Mouse (Mus musculus): ENCODE measurements at regions not wholly inside any gene's neighbourhood (a gene's known extent, or its start where the extent isn't known, plus 50 kb on each side); places are given as distances from the start of the nearest gene placed in this dataset.

DNA sequence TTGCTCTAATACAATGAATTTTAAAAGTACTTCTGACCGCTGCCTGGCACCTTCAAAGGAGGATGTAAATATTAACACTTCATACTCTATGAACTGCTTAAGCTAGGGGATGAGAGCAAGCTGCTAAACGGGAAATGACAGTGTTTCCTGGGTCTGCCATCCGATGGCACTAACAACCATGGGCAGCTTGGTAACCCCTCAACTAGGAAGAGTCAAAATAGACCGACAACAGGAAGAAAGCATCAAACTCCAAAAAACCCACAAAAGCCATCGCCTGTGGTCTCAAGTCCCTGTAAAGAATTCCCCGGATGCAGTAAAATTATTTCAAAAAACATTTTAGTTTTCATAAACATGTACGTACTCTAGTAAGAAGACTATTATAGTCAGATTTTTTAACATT, 175.3 kb upstream of the Smim15 start:
- no peaks in the 10 kb centered on the region for H3K4me1 ChIP-seq (ENCODE audit: control insufficient read depth)
- no peaks in the 10 kb centered on the region for H3K27me3 ChIP-seq (ENCODE audit: control insufficient read depth)
- TF ChIP-seq GATA1 (IDR thresholded peaks at IDR 0.05; ENCODE audit: low read length) (no peak), TAL1 (IDR thresholded peaks at IDR 0.05; ENCODE audit: low read length) (no peak)
- no peaks in the 10 kb centered on the region for H3K9me3 ChIP-seq (ENCODE audit: control insufficient read depth, low read length)
- H3K4me3 ChIP-seq (replicated peaks) = no peak overlapping the region
- H3K36me3 ChIP-seq (ENCODE audit: control insufficient read depth) = no peaks in the 10 kb centered on the region

DNA sequence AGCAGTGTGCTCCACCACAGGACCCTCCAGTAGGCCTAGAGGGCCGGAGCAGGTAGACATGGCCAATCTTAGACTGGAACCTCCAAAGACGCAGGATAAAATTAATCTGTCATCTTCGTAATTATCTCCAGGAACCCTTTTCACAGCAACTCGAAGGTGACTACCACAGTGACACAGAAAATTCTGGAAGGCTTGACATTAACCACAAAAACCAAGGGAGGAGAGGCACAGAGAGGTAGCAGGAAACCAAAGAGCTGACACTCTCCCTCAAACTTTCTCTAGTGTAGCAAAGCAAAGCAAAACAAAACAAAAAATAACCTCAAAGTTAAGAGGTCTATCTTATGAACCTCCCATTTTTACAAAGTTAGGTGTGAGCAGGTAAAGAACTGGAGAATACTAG, 177.4 kb upstream of the Smim15 start:
- no peaks in the 10 kb centered on the region for H3K4me1 ChIP-seq (ENCODE audit: control insufficient read depth)
- H3K9me3 ChIP-seq (ENCODE audit: control insufficient read depth, low read length) = no peaks in the 10 kb centered on the region
- H3K4me3 ChIP-seq (replicated peaks) = no peak overlapping the region
- TF ChIP-seq TAL1 (IDR thresholded peaks at IDR 0.05; ENCODE audit: low read length) (no peak), GATA1 (IDR thresholded peaks at IDR 0.05; ENCODE audit: low read length) (no peak)
- H3K27me3 ChIP-seq (ENCODE audit: control insufficient read depth) = no peaks in the 10 kb centered on the region
- H3K36me3 ChIP-seq (ENCODE audit: control insufficient read depth) = no peaks in the 10 kb centered on the region

DNA sequence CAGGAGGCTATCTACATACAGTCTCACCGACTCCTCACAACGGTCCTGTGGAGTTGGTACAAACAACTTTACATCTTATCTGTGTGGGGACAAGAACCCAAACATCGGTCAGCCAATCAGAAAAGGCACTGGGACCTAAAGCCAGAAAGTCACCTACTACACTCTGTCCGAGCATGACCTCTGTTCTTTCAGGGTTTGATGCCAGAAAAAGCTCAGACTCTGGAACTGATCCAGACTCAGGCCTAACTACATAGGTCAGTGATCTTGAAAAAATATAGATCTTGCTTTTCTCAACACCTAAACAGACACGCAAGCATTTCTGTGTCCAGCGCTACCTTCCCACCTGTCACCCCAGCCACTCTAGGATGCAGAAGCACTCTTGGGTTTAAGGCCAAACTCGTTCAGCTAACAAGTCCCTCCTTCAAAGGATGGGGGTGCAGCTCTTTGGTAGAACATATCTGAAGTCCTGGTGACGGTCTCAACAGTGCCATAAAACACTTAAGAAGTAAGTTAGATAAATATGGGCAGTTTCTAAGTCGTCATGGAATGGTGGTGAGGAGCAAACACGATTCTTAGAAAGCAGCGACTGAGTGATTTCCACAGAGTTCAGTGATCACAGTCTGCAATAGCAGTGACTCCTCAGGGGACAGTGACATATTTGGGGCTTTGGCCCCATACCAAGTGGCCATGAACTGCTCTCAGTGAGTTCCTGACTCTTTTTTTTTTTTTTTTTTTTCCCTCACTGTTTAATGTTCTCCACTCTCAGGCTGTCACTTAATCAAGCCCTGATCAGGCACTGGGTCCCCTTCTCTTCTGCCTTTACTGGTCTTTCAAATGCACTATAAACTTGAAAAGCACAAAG, 181.2 kb upstream of the Smim15 start:
- H3K4me3 ChIP-seq (replicated peaks) = no peak overlapping the region
- H3K9me3 ChIP-seq (ENCODE audit: control insufficient read depth, low read length) = no peaks in the 10 kb centered on the region
- no peaks in the 10 kb centered on the region for H3K27me3 ChIP-seq (ENCODE audit: control insufficient read depth)
- no peaks in the 10 kb centered on the region for H3K4me1 ChIP-seq (ENCODE audit: control insufficient read depth)
- TF ChIP-seq TAL1 (IDR thresholded peaks at IDR 0.05; ENCODE audit: low read length) (no peak), GATA1 (IDR thresholded peaks at IDR 0.05; ENCODE audit: low read length) (no peak)
- no peaks in the 10 kb centered on the region for H3K36me3 ChIP-seq (ENCODE audit: control insufficient read depth)

DNA sequence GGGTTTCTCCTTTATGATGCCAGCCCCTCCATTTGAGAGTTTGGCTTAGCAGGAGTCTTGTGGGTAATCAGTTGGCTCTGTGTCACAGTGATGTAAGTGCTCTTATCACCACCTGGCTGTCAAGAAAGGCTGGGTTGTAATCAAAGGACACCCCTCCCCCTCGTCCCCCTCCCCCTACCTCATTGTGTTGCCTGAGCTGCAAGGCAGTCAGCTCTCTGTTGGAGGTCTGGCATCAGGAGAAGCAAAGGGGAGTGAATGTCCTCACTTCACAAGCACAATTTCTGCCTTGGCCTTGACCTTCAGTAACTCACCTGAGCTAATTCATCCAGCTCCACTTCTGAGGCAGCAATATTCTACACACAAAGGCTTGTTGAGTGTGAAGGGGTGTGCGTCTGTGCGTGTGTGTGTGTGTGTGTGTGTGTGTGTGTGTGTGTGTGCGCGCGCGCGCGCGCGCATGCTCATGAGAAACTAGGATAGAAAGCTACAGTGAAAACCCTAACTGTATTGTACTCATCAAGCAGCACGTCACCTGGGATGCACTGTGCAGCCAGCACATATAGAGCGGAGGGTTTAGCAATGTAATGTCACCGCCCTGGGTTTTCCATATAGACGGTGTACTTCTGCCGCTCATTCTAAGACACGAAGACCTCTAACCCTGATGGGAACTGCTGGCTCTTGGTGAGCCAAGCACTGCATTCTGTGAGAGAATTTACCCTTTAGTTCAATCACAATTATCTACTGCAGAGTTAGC, 182.7 kb upstream of the Smim15 start:
- Histone ChIP-seq H3K9me3 (ENCODE audit: control insufficient read depth, low read length) (no peaks in the 10 kb centered on the region), H3K36me3 (ENCODE audit: control insufficient read depth) (no peaks in the 10 kb centered on the region), H3K27me3 (ENCODE audit: control insufficient read depth) (no peaks in the 10 kb centered on the region), H3K4me3 (replicated peaks) (no peak overlapping the region), H3K4me1 (ENCODE audit: control insufficient read depth) (no peaks in the 10 kb centered on the region)
- TF ChIP-seq GATA1 (IDR thresholded peaks at IDR 0.05; ENCODE audit: low read length) (no peak), TAL1 (IDR thresholded peaks at IDR 0.05; ENCODE audit: low read length) (no peak)

DNA sequence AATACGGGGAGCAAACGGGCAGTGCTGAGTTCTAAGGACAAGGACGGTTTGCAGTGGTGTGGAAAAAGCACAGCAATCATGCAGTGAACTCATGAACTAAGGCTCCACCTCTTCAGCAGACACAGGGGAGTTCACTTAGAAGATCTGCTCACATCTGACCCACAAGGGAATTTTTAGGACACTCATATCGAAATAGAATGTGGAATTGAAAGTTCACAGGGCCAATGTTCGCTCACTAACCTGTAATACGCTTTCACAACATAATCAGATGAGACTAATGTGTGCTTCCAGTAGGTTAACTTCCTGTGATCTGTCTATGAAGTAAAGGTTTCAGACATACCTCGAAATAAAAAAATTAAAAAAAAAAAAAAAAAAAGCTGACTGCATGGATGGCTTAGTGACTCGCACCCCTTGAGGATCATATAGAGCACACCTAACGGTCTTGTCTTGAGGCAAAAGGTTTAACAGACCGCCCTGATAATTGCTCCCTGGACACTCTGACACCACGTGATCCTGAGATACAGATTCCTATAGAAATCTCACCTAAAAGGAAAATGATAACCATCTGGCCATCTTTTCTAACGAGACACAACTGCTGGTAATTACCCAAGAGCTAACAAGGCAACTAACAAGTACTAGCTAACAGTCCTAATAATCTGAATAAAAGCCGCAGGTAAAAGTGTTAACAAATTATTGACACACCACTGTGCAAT, 187.0 kb upstream of the Smim15 start:
- H3K36me3 ChIP-seq (ENCODE audit: control insufficient read depth) = no peaks in the 10 kb centered on the region
- no peaks in the 10 kb centered on the region for H3K9me3 ChIP-seq (ENCODE audit: control insufficient read depth, low read length)
- no peak overlapping the region for H3K4me3 ChIP-seq (replicated peaks)
- no peak for TF ChIP-seq TAL1 (IDR thresholded peaks at IDR 0.05; ENCODE audit: low read length)
- no peak for TF ChIP-seq GATA1 (IDR thresholded peaks at IDR 0.05; ENCODE audit: low read length)
- no peaks in the 10 kb centered on the region for H3K27me3 ChIP-seq (ENCODE audit: control insufficient read depth)
- H3K4me1 ChIP-seq (ENCODE audit: control insufficient read depth) = no peaks in the 10 kb centered on the region

DNA sequence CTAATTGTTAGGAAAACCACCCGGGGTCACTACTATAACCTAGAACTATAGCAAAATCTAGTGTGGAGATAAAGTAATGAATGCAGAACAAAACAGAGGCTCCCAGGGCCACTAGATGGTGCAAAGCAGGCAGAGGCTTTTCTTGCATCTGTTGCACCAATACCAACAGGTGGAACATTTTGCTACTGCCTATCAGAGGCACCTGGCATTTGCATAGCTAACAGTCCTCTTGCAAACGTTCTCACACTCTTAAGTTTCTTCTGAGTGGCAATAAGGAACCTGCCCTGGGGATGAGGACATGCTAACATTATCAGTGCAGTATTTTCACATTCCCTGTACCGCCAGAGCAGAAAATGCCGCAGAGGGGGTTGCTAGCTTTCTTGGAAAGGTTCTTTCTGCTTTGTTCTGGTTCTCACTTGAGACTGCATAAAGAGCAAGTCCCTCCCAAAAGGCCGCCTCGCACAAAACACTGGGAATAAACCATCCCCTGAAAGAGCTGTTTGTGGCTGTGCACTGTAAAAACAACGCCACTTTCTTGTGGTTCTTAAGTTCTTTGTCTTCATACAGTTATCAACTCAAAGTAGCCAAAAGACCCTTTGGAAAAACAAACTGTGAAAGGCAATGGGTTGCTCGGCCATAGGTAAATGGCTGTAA, 193.2 kb upstream of the Smim15 start:
- H3K9me3 ChIP-seq (ENCODE audit: control insufficient read depth, low read length) = no peaks in the 10 kb centered on the region
- H3K27me3 ChIP-seq (ENCODE audit: control insufficient read depth) = no peaks in the 10 kb centered on the region
- no peaks in the 10 kb centered on the region; the same call in 1 of the 2 replicates for H3K4me1 ChIP-seq (ENCODE audit: control insufficient read depth)
- no peak overlapping the region for H3K4me3 ChIP-seq (replicated peaks)
- no peak for TF ChIP-seq GATA1 (IDR thresholded peaks at IDR 0.05; ENCODE audit: low read length)
- TF ChIP-seq TAL1 (IDR thresholded peaks at IDR 0.05; ENCODE audit: low read length) = no peak
- no peaks in the 10 kb centered on the region for H3K36me3 ChIP-seq (ENCODE audit: control insufficient read depth)

DNA sequence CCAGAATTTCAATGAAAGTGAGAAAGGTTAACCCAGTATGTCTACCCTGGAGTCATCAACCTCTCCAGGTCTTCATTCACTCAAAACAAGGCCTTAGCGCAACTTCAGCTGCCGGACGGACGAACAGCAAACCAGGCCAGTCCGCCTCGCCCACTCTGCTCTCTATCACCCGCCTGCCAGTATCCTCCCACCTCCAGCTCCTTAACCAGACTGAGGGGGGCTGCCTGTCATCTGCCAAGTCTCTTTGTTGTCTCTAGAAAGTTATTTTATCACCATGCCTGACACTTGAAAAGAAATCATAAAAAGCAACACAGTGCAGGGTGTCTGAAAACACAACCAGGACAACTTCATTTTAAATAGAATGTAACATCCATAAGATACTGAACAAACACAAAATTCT, 195.4 kb upstream of the Smim15 start:
- Histone ChIP-seq H3K27me3 (ENCODE audit: control insufficient read depth) (no peaks in the 10 kb centered on the region), H3K36me3 (ENCODE audit: control insufficient read depth) (no peaks in the 10 kb centered on the region), H3K9me3 (ENCODE audit: control insufficient read depth, low read length) (no peaks in the 10 kb centered on the region), H3K4me1 (ENCODE audit: control insufficient read depth) (no peaks in the 10 kb centered on the region; the same call in 1 of the 2 replicates), H3K4me3 (replicated peaks) (no peak overlapping the region)
- TF ChIP-seq TAL1 (IDR thresholded peaks at IDR 0.05; ENCODE audit: low read length) (no peak), GATA1 (IDR thresholded peaks at IDR 0.05; ENCODE audit: low read length) (no peak)

DNA sequence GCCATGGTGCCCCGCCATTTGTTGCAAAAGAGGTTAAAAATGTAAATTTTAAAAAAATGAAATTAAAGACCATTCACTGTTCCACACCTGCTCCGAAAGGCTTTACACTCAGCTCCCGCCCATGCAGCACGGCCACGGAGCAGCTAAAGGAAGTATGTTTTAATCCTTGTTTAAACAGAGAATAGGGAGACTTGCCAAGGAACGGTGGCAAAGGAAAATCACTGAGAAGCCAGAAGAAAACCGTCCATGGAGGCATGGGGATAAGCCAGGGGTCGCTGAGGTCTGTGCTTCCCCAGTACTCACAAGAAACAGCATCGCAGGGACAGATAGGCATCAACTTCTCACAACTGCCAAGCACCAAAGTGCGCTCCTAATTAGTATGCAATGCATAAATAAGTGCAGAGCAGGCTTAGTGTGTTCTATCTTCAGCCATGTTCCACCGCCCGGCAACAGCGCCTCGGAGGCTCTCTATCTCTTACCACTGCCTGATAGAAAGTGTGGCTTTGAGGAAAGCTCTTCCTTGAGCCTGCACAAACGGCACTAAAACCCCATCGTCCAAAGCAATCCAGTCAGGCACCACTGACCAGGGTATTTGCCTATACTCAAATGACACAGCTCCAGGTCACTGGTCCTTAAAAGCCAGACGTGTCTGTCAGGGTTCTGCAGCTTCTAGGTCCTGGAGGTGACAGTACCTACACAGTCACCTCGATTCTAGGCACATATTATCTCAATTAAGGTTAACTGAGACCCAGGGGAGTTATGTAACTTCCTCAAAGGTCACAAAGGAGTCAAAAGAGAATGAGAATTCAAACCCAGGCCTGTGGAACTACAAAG, 196.8 kb upstream of the Smim15 start:
- no peak overlapping the region for H3K4me3 ChIP-seq (replicated peaks)
- H3K4me1 ChIP-seq (ENCODE audit: control insufficient read depth) = no peaks in the 10 kb centered on the region; the same call in 1 of the 2 replicates
- no peaks in the 10 kb centered on the region for H3K36me3 ChIP-seq (ENCODE audit: control insufficient read depth)
- no peaks in the 10 kb centered on the region for H3K9me3 ChIP-seq (ENCODE audit: control insufficient read depth, low read length)
- TF ChIP-seq TAL1 (IDR thresholded peaks at IDR 0.05; ENCODE audit: low read length) = no peak
- TF ChIP-seq GATA1 (IDR thresholded peaks at IDR 0.05; ENCODE audit: low read length) = no peak
- H3K27me3 ChIP-seq (ENCODE audit: control insufficient read depth) = no peaks in the 10 kb centered on the region
